Mouse (Mus musculus) brain, embryonic 14.5 days (tissue): Measurements from ENCODE around the gene Stx17.

Experiments
- CTCF ChIP-seq: fragments of 200-500 bp; IDR thresholded peaks from 2 replicates; pipeline ENCODE4 v1.5.1; 2012; ENCODE audit warnings: inconsistent platforms, mild to moderate bottlenecking, moderate library complexity, borderline replicate concordance; ENCODE audit not compliant: insufficient read depth, insufficient read length; ENCODE audit errors: extremely low read depth
- POLR2A ChIP-seq: fragments of 200-500 bp; IDR thresholded peaks from 2 replicates; pipeline ENCODE4 v1.6.1; 2012; ENCODE audit warnings: mild to moderate bottlenecking, inconsistent platforms, borderline replicate concordance; ENCODE audit not compliant: poor library complexity, insufficient read depth, insufficient read length, severe bottlenecking; ENCODE audit errors: extremely low read depth

- TF ChIP-seq POLR2A: no peak
- no peak for TF ChIP-seq CTCF
Observed at GRCm38 (mm10) chr4:48086609-48087008, 38.1 kb upstream of the Stx17 start.
